Mouse (Mus musculus) cerebellum, adult 11-12 months (tissue): ENCODE results near the gene Tuba1c.

Experiments
- DNase-seq: peaks from one replicate; pipeline ENCODE4 v3.0.0; 2022

Tuba1c gene

GRCm38 (mm10) chr15:99029619-99030584 lies at the start of gene Tuba1c:
Gene Tuba1c, plus strand, starts transcription at chr15:99029891.
- DNase-seq, result no peak

- DNase-seq, result peak; percentile 16
Observed at GRCm38 (mm10) chr15:98980012-98980614, 49.6 kb upstream of the Tuba1c start.

GRCm38 (mm10) chr15:98982100-98982499 lies 47.6 kb upstream of the Tuba1c start:
- DNase-seq, result peak; percentile 20

GRCm38 (mm10) chr15:98983431-98984081 lies 46.1 kb upstream of the Tuba1c start:
- DNase-seq, result peak; percentile 33

GRCm38 (mm10) chr15:98984681-98985080 lies 45.0 kb upstream of the Tuba1c start:
- DNase-seq, result peak; percentile 47

- peak; percentile 80 for DNase-seq
Observed at GRCm38 (mm10) chr15:98985240-98985981, 44.3 kb upstream of the Tuba1c start.

GRCm38 (mm10) chr15:98985982-98986715 lies 43.5 kb upstream of the Tuba1c start:
- DNase-seq, result peak; percentile 30

GRCm38 (mm10) chr15:98987077-98987630 lies 42.5 kb upstream of the Tuba1c start:
- peak; percentile 32 for DNase-seq

- no peak for DNase-seq
Observed at GRCm38 (mm10) chr15:98987661-98988181, 42.0 kb upstream of the Tuba1c start.

GRCm38 (mm10) chr15:98988787-98989186 lies 40.9 kb upstream of the Tuba1c start:
- no peak for DNase-seq

GRCm38 (mm10) chr15:98989701-98990430 lies 39.8 kb upstream of the Tuba1c start:
- no peak for DNase-seq

- DNase-seq, result peak; percentile 59
Observed at GRCm38 (mm10) chr15:98990669-98991539, 38.8 kb upstream of the Tuba1c start.

GRCm38 (mm10) chr15:98991540-98992050 lies 38.1 kb upstream of the Tuba1c start:
- no peak for DNase-seq

- DNase-seq, result peak; percentile 80
Observed at GRCm38 (mm10) chr15:98992086-98992912, 37.4 kb upstream of the Tuba1c start.

- DNase-seq, result peak; percentile 89
Observed at GRCm38 (mm10) chr15:98993093-98993793, 36.4 kb upstream of the Tuba1c start.

GRCm38 (mm10) chr15:98993865-98994264 lies 35.8 kb upstream of the Tuba1c start:
- DNase-seq, result peak; percentile 84

- DNase-seq, result no peak
Observed at GRCm38 (mm10) chr15:98994957-98995520, 34.7 kb upstream of the Tuba1c start.
